Mouse (Mus musculus): ENCODE measurements around the gene Atg16l2.

DNA sequence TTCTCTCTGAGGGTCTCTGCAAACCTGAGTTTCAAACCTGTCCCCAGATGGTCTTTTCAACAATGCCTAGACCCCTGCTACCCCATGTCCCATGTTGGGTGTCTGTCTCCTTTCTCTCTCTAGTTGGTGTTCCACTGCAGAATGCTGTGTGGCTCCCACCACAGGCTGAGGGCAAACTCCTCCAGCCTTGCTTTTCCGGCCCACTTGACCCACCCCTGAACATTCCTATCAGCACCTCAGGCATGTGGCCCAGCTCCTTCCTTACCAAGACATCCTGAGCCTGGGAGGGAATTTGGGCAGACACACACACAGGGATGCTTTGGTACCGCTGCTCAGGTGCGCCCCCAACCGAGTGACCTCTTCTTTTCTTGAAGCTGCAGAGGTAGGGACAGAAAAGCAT is 8.4 kb downstream of the Atg16l2 start:
- no peak for TF ChIP-seq CTCF (IDR thresholded peaks at IDR 0.05; ENCODE audit: low read depth)
- TF ChIP-seq EP300 (optimal IDR thresholded peaks at IDR 0.05) = no peak
